In the genomic region with DNA sequence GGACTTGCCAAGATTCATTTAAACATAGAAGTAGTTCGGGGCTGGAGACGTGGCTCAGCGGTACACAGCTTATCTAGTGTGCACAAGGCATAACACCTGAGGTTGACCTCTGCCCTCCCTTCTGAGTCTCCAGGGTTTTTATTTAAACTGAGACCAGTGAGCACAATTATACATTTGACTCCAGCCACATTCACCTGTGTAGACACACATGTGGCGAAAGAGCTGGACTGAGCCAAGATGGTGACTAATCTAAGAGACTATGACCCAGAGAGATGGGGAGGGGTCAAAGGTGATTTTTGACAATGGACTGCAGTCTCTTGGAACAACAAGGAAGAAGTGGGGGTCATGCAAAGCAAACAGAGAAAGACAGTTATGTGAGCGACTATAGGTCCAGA, we compare ENCODE assay signal across 15 mouse cellular contexts. TPM values are rescaled to one million over a fixed set of nuclear protein-coding genes. Genes with fewer than 3 reads are reported as not detected.
"Had no signal": no experiment of that assay in that cellular context is flagged by ENCODE, and none has a peak within 500 bp of the region (broad histone marks: within the 10 kb centered on the region; RNA-seq: fewer than 3 reads in every experiment).

No protein-coding gene starts in this region.

- H3K4me2 ChIP-seq: limb, embryonic 13.5 days; liver, embryonic 15.5 days; lung, embryonic 15.5 days; midbrain, embryonic 13.5 days had no signal

- H3K4me1 ChIP-seq: limb, embryonic 10.5 days; liver, embryonic 15.5 days; midbrain, embryonic 13.5 days had no signal

- H3K9me3 ChIP-seq: limb, embryonic 10.5 days; limb, embryonic 13.5 days; liver, embryonic 15.5 days; lung, embryonic 15.5 days; midbrain, embryonic 13.5 days had no signal

- ATAC-seq: hindbrain, postnatal 0 days; inflammation-experienced regulatory T-cells, adult 6 months; intestine, embryonic 16.5 days; midbrain, embryonic 13.5 days had no signal

- H3K27ac ChIP-seq: hindbrain, postnatal 0 days; kidney, postnatal 0 days; layer of hippocampus, adult 2 months; limb, embryonic 10.5 days; limb, embryonic 13.5 days; liver, embryonic 15.5 days; lung, embryonic 15.5 days; macrophage; midbrain, embryonic 13.5 days had no signal

- H3K27me3 ChIP-seq: limb, embryonic 13.5 days; liver, embryonic 15.5 days; lung, embryonic 15.5 days; midbrain, embryonic 13.5 days had no signal

- H3K4me3 ChIP-seq: layer of hippocampus, adult 2 months; limb, embryonic 10.5 days; limb, embryonic 13.5 days; liver, embryonic 15.5 days; lung, embryonic 15.5 days; midbrain, embryonic 13.5 days had no signal

- H3K36me3 ChIP-seq: liver, embryonic 15.5 days; lung, embryonic 15.5 days; midbrain, embryonic 13.5 days had no signal

- DNase-seq: kidney, adult 18-20 months; layer of hippocampus, adult 9-11 months; liver; thymus, postnatal 25 days had no signal

- H3K9ac ChIP-seq: limb, embryonic 13.5 days; liver, embryonic 15.5 days; lung, embryonic 15.5 days; midbrain, embryonic 13.5 days had no signal

RNA-seq across cellular contexts. Expression of gene Adamts15, which starts 14.0 kb away (rescaled TPM):
- polyA plus RNA-seq: inflammation-experienced regulatory T-cells, adult 6 months had no signal

RNA-seq across cellular contexts. Expression of gene Adamts8, which starts 34.1 kb away (rescaled TPM):
- polyA plus RNA-seq: macrophage had no signal
